ENCODE assay signal across 20 mouse cellular contexts in the genomic region with DNA sequence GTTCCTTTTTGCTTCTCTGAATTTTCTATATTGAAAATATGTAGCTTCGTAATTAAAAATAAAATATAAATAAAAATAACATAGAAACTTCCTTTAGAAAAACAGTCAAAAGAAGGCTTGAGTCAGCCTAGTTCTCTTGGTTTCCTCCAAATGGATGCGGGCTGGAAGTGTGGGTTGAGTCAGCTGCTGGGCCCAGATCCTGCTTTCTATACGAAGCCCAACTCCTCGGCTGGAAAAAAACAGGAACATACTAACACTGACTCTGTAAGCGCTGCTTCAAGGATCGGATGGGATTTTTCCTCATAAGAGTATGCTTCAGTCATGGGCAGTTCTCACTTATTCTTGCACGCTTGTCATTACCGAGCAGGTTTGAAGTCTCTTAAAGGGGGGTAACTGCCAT.
DNase-seq lines count a peak whose midpoint lies in the region; TF ChIP-seq lines count a peak whose summit lies in the region.
"Had no signal": no experiment of that assay in that cellular context is flagged by ENCODE, and none has a peak within 500 bp of the region (broad histone marks: within the 10 kb centered on the region; RNA-seq: fewer than 3 reads in every experiment).

No protein-coding gene starts in this region.

- H3K4me1 ChIP-seq in cortical plate, adult 2 months (ENCODE audit: control insufficient read depth, insufficient read depth, low read length) = peaks cover 3% of the 10 kb centered on the region
- H3K4me1 ChIP-seq: forebrain, embryonic 13.5 days; hindbrain, embryonic 12.5 days; hindbrain, embryonic 15.5 days had no signal

- no peak overlapping the region for H3K4me3 ChIP-seq in layer of hippocampus, adult 2 months
- no peak overlapping the region for H3K4me3 ChIP-seq in cortical plate, adult 2 months (ENCODE audit: insufficient read depth, low read length)
- H3K4me3 ChIP-seq: forebrain, embryonic 10.5 days; forebrain, embryonic 13.5 days; gastrocnemius, adult 2 months; hindbrain, embryonic 12.5 days; hindbrain, embryonic 15.5 days had no signal

- TF ChIP-seq POLR2A in cortical plate, adult 2 months (IDR thresholded peaks at IDR 0.05; ENCODE audit: extremely low read depth, insufficient read depth, low read length) = no peak

- intact Hi-C loops in left cerebral cortex, postnatal 14 days (cut with DNase I) = loop anchor here (10.0 kb wide), 1 partner anchor 157 kb away; no protein-coding TSS in a partner anchor

- no peak for TF ChIP-seq CTCF in layer of hippocampus, adult 2 months (conservative IDR thresholded peaks at IDR 0.05)
- no peak for TF ChIP-seq CTCF in cortical plate, adult 2 months (IDR thresholded peaks at IDR 0.05; ENCODE audit: extremely low read depth, insufficient read depth, low read length)

- peak overlapping the region; percentile 84 for H3K27ac ChIP-seq in layer of hippocampus, adult 2 months
- peak overlapping the region; percentile 90 for H3K27ac ChIP-seq in cortical plate, adult 2 months (ENCODE audit: insufficient read depth, low read length)
- H3K27ac ChIP-seq: forebrain, embryonic 10.5 days; forebrain, embryonic 13.5 days; gastrocnemius, adult 2 months; hindbrain, embryonic 12.5 days; hindbrain, embryonic 15.5 days had no signal

- peak in 1 of 2 experiments; percentile 46 for DNase-seq in layer of hippocampus, adult 2 months (ENCODE audit: low spot score in 2 of 2)
- DNase-seq in layer of hippocampus, postnatal 14 days (ENCODE audit: low spot score in 2 of 2) = no peak
- DNase-seq in left cerebral cortex, postnatal 14 days (ENCODE audit: low spot score in 2 of 2) = peak; percentile 55 to 56
- DNase-seq in left cerebral cortex, adult 18-20 months (ENCODE audit: low spot score in 2 of 2) = no peak
- peak; percentile 85 for DNase-seq in brain, adult 2 months (ENCODE audit: low read depth, low spot score)
- DNase-seq in cerebellum, adult 18-20 months = no peak
- DNase-seq in liver = no peak
- DNase-seq: adrenal gland, adult 2 months; adrenal gland, postnatal 14 days; cerebellum, adult 2 months; cerebellum, adult 9-11 months; cerebellum, postnatal 25 days; embryo, embryonic 11 days; gastrocnemius, adult 2 months; gastrocnemius, postnatal 14 days had no signal

Comparison
In these comparisons a context has a peak if more than half of its experiments do, and no peak if none do; other contexts are left out.
1. DNase-seq: peak in left cerebral cortex, postnatal 14 days (2 of 2) and brain, adult 2 months (single experiment); none in layer of hippocampus, postnatal 14 days (0 of 2), left cerebral cortex, adult 18-20 months (0 of 2), cerebellum, adult 18-20 months (0 of 2) and liver (single experiment).